Mouse (Mus musculus) cerebellum, postnatal 10 days (tissue): ENCODE measurements at regions not wholly inside any gene's neighbourhood (a gene's known extent, or its start where the extent isn't known, plus 50 kb on each side); places are given as distances from the start of the nearest gene placed in this dataset.

Source experiments
- DNase-seq, 2 experiments: peaks; one replicate each; pipeline ENCODE4 v3.0.0; 2021; ENCODE audit warnings: mixed read lengths in 2 of 2

DNA sequence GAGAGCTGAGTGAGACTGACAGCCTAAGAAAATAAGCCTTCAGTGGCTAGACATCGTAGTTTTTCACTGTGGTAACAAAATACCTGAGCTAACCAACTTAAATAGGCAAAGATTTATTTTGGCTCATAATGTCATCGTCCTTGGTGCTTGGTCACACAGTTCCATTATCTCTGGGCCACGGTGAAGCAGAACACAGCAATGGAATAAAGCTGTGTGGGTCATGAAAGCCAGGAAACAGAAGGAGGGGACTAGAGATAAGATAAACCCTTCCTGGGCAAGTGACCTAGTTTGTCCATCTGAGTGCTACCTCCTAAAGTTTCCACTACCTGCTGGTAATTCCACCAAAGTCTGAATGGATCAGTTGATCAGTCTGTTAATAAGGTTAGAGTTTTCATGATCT is 134.8 kb upstream of the Gm5129 start:
- no peak for DNase-seq

- no peak for DNase-seq
These were observed 137.5 kb upstream of the Il6 start for GRCm38 (mm10) chr5:29875451-29875850.

DNA sequence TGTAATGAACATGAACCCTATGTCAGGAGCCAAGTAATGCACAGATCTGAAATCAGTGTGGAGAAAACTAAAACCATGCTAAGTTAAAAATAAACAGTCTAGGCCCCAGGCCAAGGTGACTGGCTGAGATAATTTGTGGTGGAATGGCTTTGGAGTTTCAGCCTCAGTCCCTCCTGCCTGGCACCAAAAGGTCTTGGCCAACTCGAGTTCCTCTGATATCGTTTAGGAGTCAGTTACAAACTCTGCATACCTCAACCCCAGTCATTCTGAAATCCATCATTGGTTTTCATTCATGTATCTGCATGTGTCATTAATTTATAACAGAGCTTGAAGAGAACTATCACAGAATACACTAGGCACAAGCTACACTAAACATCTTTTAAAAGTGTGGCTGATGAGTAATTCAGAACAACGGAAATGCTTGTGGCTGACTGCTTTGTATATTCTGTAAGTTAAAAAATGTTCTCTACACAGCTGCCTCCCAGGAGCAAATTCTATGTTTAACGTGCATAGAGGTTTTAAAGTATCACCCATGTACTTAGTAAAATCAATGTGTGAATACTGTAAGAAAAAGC is 125.6 kb upstream of the Il6 start:
- peak in 1 of 2 experiments; percentile 5 for DNase-seq

- no peak for DNase-seq
These were observed 120.6 kb upstream of the Il6 start for GRCm38 (mm10) chr5:29892344-29892743.

DNA sequence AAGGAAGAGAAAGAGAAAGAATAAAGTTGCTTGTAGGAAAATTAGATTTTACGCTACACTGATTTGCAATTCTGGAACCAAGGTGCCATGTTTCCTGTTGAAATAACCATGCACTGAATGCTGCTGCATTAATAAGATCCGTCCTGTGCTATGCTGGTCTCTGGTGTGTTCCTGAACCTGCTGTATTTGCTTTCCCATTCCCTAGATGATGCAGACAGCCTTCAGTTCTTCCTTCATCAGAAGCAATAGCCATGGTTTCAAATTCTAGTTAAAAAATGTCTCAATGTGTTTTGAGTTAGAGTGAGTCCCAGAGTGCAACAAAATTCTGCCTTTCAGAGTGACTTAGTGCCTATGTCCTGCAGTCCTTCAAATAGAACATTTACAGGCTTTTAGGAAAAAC is 120.1 kb upstream of the Il6 start:
- no peak for DNase-seq

- no peak for DNase-seq
These were observed 119.1 kb upstream of the Il6 start for GRCm38 (mm10) chr5:29893829-29894228.

DNA sequence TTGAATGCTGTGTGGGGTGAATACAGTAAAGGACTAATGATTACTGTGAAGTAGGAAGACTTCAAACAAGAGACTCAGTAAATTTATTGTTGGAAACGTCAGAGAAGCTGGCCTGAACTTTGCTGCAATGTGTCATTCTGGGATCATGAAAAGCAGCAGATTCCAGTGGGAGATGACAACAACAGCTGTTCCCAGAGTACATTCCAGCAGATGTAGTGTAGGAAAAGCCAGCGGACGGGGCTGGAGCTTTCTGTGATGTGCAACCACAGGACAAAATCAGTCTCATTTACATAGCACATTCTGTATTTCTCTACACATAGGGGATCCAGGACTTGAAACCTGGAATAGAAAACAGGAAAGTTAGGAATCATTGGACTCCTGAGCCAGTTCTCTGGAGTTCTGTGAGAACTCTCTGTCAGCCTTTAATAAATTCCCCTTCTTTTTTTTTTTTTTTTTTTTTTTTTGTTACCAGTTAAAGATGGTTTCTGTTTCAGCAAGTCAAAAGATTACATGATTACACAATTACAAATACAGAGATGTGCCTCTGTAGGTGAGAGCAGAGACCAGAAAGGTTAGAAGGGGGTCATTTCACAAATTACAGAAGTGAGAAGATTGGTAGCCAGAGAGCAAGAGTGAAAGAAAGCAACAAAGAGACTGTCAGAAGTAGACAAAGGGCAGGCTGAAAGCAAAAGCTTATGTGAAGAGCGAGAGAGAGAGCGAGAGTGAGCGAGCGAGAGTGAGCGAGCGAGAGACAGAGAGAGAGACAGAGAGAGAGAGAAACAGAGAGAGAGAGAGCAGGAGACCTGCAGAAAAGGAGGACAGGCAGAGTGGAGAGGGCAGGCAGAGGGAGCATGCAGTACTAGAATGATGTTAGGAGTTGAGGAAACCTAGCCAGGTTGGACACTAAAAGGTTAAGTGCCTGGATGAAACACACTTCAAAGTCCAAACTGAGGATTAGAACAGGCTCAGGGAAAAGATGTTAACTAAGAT is 118.0 kb upstream of the Il6 start:
- no peak for DNase-seq

GRCm38 (mm10) chr5:29897617-29898016 is 115.3 kb upstream of the Il6 start:
- no peak for DNase-seq

DNA sequence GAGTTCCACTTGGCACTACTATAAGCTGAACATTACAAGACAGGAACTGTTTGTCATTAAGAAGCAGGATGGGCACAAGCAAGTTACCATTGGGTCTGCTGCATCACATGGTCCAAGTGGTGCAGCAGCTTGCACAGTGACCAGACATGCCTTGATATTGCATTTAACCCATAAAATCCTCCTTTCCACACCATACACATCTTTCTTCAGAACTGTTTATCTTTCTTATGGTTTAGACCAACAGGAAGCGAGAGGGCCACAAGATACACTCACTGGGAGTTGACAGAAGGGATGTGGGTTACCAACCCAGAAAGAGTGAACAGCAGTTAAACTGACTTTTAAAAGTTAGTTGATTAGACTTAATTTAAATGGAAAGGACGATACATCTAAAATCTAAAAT is 111.2 kb upstream of the Il6 start:
- no peak for DNase-seq

GRCm38 (mm10) chr5:29920295-29920694 is 92.6 kb upstream of the Il6 start:
- DNase-seq: no peak

DNA sequence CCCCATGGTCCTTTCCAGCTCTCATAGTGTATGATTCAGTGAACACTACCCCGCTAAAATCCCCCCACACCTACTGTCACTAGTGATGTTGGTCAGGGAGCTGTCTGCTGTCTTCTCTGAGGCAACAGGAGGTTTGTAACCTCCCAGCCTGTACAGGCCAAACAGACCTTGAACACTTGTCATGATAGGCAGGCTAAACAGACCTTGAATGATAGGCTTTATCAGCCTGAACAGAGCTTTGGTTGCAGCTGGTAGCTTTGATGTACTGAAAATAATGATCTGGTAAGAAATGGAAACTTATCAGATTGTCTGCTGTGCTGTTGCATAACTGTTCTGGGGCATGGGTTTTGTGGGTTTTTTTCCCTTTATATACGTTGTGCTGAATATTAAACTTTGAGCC is 87.4 kb upstream of the Il6 start:
- no peak for DNase-seq

GRCm38 (mm10) chr5:29927594-29927993 is 85.3 kb upstream of the Il6 start:
- no peak for DNase-seq

DNA sequence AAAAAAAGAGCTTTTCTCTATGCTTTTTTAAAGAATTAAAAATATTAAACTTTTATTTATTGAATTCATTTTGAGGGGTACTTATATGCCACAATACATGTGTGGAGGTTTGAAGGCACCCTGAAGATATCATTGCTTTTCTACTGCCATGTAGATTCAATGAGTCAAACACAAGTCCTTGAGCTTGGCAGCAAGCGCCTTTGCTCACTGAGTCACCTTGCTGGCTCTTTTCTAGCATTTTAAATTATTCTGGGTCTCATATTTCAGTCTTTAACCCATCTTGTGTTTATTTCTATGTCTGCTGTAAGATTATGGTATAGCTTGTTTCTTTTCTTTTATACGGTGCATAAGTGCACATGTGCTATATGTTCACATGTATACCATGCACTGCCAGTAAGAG is 83.5 kb upstream of the Il6 start:
- no peak for DNase-seq

GRCm38 (mm10) chr5:29947225-29947624 is 65.7 kb upstream of the Il6 start:
- no peak for DNase-seq

DNA sequence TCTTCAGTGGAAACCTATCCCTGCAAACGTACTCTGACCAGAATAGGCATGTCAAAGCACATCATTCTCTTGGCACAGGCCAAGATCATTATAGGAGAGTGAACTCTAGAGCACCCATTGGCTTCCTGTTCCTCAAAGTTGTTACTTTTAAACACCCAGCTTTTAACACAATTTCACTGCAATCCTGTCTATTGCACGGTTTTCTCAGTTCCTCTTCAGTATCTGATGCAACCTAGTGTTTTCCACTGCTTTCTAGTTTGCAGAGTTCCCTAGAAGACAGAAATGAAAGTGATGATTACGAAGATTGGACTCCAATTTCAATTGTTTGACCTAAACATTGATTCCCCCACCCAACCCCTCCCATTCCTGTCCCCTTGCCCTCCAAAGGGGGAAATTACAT is 64.8 kb upstream of the Il6 start:
- no peak for DNase-seq

- DNase-seq: no peak
These were observed 62.3 kb upstream of the Il6 start for GRCm38 (mm10) chr5:29950456-29951170.

GRCm38 (mm10) chr5:29951381-29952350 is 61.2 kb upstream of the Il6 start:
- no peak for DNase-seq
